Mouse (Mus musculus) splenic B cell, adult 2 months (primary cell): ENCODE measurements around the gene Gm6993.

Experiments used
- DNase-seq: peaks from one replicate; pipeline ENCODE4 v3.0.0-alpha.2; 2011; ENCODE audit warnings: low read depth, low spot score
- H3K27me3 ChIP-seq: 2 replicates; pipeline ENCODE4 v1.6.1; 2012; ENCODE audit warnings: mild to moderate bottlenecking, low read length, moderate library complexity, mixed read lengths; ENCODE audit not compliant: control insufficient read depth, poor library complexity, insufficient read depth, severe bottlenecking
- H3K36me3 ChIP-seq: 2 replicates; pipeline ENCODE4 v1.6.1; 2012; ENCODE audit warnings: mild to moderate bottlenecking, low read length, moderate library complexity, mixed read lengths; ENCODE audit not compliant: control insufficient read depth, poor library complexity, insufficient read depth, severe bottlenecking

The Gm6993 gene

DNA sequence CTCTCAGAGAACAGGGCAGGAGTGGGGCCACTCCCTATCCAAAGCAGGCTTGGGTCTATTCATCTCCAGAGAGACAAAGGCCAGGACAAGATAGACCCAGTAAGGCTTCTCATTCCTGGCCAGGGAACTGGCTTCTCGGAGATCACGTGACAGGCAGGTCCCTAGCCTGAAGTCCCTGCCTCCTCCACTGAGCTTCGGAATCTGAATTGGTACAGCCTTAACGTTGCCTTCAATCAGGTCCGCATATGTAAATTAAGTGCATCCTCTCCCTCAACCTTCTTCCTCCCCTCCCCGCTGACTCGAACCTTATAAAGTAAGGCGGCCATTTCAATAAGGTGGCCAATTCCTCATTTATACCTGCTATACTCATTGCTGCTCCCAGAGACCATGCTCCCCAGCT is 15.1 kb upstream of the Gm6993 start:
- no peak for DNase-seq
- Histone ChIP-seq H3K27me3 (no peaks in the 10 kb centered on the region), H3K36me3 (no peaks in the 10 kb centered on the region)

DNA sequence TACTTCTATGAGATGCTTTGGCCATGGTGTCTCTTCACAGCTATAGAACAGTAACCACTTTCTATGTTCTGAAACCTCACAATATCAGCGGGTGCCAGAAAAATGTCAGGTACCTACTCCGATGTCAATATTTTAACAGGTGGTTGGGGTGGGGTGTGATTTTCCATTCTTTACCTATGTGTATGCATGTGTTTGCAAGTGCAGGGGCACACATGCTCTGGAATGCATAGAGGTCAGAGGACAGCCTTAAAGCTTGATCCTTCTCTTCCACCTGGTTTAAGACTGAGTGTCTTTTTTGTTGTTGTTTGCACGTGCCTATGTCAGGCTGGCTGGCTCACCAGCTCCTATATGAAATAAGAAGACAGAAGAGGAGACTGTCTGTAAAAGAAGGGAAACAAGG is 13.4 kb upstream of the Gm6993 start:
- Histone ChIP-seq H3K36me3 (no peaks in the 10 kb centered on the region), H3K27me3 (no peaks in the 10 kb centered on the region)
- DNase-seq = no peak

DNA sequence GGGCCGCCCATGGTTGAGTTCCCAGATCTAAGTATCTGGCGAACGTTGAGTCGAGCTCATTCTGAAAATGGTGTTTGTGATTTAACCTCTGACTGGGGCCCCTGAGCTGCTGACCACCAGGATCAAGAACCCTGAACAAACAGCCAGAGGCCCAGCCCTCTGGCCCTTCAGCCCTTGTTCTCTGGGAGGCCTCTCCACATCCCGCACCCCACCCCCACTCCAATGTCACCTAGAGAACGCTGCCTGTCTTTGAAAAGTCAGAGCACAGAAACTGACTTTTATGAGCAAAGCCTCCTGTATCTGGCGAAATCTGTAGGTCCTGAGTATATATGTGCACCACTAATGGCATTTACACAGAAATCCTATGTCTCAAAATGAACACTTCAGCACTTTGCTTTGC is 11.7 kb upstream of the Gm6993 start:
- DNase-seq = no peak
- H3K27me3 ChIP-seq = no peaks in the 10 kb centered on the region
- H3K36me3 ChIP-seq = no peaks in the 10 kb centered on the region

GRCm38 (mm10) chr12:31232635-31233034 is 7.9 kb upstream of the Gm6993 start:
- DNase-seq = no peak
- no peaks in the 10 kb centered on the region for H3K36me3 ChIP-seq
- no peaks in the 10 kb centered on the region for H3K27me3 ChIP-seq

- no peak for DNase-seq
- H3K27me3 ChIP-seq = no peaks in the 10 kb centered on the region
- H3K36me3 ChIP-seq = no peaks in the 10 kb centered on the region
Observed at GRCm38 (mm10) chr12:31235018-31235417, 5.6 kb upstream of the Gm6993 start.

- Histone ChIP-seq H3K27me3 (no peaks in the 10 kb centered on the region), H3K36me3 (no peaks in the 10 kb centered on the region)
- DNase-seq = no peak
Observed at GRCm38 (mm10) chr12:31236861-31237595, 3.5 kb upstream of the Gm6993 start.

DNA sequence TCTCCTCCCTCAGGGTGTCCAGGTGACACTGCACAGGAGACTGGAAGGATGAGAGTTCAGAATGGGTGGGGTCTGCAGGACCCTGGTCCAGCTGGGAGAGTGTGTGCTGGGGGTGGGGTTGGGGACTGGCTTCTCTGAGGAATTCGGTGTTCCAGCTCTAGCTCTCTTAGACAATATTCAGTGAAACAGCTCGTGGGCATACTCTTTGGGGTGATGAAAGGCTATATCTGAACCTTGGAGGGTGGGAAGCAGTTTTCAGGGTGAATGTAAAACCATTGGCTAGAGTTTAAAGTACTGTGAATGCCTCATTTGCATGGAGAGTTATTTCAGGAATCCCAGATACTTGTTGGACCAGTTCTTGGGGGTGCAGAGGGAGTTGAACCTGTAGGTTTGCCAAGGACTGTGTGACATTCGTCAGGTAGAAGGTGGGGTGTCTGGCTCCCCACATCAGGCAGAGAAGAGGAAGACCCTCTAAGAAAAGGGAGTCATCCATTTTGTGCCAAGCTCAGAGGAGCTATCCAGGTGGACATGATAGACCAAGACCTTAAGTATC is 1.5 kb upstream of the Gm6993 start:
- no peak for DNase-seq
- Histone ChIP-seq H3K27me3 (no peaks in the 10 kb centered on the region), H3K36me3 (no peaks in the 10 kb centered on the region)

- Histone ChIP-seq H3K27me3 (no peaks in the 10 kb centered on the region), H3K36me3 (no peaks in the 10 kb centered on the region)
- DNase-seq = no peak
Observed at GRCm38 (mm10) chr12:31239798-31240197, 772 bp upstream of the Gm6993 start.

DNA sequence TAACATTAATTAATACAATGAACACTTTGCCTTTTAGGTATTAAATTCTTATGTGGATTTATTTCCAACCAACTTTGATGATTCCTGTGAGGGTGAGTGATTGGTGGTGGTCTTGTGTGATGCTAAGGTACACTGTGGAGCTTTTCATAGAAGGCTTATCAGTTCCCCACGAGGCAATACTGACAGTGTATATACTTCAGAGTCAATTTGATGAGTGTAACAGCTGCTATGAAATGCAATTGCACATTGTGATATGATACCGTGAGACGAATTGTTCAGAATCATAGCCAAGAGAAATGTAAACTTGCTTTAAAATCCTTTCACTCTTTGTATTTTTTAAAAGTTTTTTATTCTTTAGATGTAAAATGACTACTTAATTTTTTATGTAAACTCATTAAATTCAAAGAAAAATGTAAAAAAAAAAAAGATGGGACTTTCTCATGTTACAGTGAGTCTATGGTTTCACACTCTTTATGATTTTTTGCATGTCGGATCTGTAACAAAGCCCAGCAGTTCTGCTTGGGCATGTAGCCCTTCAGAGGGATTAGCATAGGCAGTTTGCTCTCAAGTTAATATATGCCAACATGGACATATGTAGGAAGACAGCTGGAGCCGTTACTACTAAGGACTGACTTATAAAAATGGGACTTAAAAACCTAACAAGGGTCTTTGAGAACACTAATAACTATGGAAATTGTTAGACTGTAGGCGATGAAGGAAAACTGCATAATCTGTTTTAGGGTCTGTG is 1.2 kb downstream of the Gm6993 start:
- H3K36me3 ChIP-seq = no peaks in the 10 kb centered on the region
- no peak for DNase-seq
- H3K27me3 ChIP-seq = no peaks in the 10 kb centered on the region

DNA sequence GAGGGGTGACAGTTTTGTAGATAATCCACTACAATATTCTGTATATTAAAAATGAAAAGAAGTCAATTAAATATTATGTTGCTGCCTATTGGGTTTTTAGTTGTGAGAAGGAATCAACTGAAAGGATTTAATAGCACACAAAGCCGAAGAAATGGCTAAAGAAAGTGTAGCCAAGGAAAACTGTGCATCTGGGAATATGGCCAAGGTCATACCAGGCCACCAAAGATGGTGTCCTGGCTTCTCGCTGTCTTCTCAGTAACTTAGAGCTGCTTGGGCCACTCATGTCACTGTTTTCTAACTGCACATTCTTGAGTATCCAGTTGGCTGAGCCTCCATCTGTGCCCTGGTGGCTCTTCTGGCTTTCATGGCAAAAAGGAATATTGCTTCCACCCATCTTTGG is 3.4 kb downstream of the Gm6993 start:
- no peak for DNase-seq
- H3K36me3 ChIP-seq = no peaks in the 10 kb centered on the region
- H3K27me3 ChIP-seq = no peaks in the 10 kb centered on the region

- DNase-seq = no peak
Observed at GRCm38 (mm10) chr12:31244691-31245090, 4.1 kb downstream of the Gm6993 start.

DNA sequence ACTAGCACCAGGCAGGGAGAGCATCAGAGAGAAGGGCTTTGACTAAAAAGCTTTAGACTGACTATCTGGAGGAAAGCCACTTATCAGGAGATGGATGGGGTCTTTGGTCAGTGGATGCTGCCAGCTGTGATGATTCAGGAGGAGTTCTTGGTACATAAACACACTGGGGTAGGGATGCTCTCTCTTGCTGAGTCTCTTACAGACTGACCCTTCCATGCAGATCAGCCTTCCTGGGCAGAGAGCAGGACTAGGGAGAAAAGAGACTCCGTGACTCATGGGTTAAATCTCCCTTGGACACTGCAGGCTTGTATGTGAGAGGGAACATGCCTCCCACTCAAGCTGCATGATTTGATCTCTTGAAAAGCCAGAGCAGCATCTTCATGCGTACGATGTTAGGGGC is 5.6 kb downstream of the Gm6993 start:
- no peaks in the 10 kb centered on the region for H3K27me3 ChIP-seq
- DNase-seq = no peak
- H3K36me3 ChIP-seq = no peaks in the 10 kb centered on the region

More at GRCm38 (mm10) chr12:31244691-31245090, 4.1 kb downstream of the Gm6993 start:
- Histone ChIP-seq H3K36me3 (no peaks in the 10 kb centered on the region), H3K27me3 (no peaks in the 10 kb centered on the region)

DNA sequence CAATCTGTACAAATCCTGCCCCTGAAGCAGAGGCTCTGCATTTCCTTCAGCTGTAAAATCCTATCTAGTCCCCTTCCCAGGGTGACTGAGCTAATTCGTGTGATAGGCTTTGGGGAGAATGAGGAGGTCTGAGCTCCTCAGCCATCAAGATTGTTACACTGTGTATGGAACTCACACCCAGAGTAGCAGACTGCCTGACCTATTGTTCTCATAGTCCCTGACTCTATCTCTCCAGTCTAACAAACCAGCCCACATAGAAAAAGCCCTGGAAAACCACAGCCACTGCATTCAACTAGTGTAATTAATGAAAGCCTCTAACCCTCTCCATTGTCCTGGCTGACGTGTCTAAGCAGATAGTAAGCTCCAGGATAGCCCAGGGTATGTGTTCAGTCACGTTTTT is 6.0 kb downstream of the Gm6993 start:
- no peaks in the 10 kb centered on the region for H3K36me3 ChIP-seq
- H3K27me3 ChIP-seq = no peaks in the 10 kb centered on the region
- no peak for DNase-seq

GRCm38 (mm10) chr12:31248165-31248564 is 7.6 kb downstream of the Gm6993 start:
- Histone ChIP-seq H3K27me3 (no peaks in the 10 kb centered on the region), H3K36me3 (no peaks in the 10 kb centered on the region)
- no peak for DNase-seq

DNA sequence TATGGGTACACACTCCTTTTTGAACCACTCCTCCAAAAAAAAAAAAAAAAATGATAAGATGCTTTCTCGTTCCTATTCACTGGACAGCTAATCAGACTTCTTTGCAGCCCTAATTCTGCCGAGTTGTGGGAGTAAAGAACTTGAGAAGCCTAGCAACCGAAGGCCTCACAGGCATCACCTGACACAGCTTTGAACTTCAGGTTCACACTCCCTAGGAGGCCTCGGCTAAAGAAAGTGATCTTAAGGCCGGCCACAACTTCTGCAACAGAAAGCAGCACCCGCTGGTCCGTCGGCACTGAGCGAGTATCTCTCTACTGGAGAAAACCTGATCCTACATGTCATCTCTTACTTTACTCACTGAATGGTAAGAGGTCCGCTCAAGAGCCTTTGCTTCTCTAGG is 8.1 kb downstream of the Gm6993 start:
- Histone ChIP-seq H3K36me3 (no peaks in the 10 kb centered on the region), H3K27me3 (no peaks in the 10 kb centered on the region)
- DNase-seq = no peak
